In genomic region chr2:91256256-91257125, GRCm38 (mm10) we compare ENCODE assay signal across 8 mouse cellular contexts. TPM values are rescaled to one million over a fixed set of nuclear protein-coding genes. Genes with fewer than 3 reads are reported as not detected.
DNase-seq lines count a peak whose midpoint lies in the region; ATAC-seq and TF ChIP-seq lines count a peak whose summit lies in the region.

No protein-coding gene starts in this region.

- peaks cover 3% of the 10 kb centered on the region; the same call in 1 of the 2 replicates for H3K27me3 ChIP-seq in heart, embryonic 15.5 days

- peak overlapping the region; percentile 69 for H3K4me3 ChIP-seq in embryonic fibroblast, embryonic 13.5 days (ENCODE audit: insufficient read depth, low read length)
- H3K4me3 ChIP-seq in heart, embryonic 15.5 days, result peak overlapping the region; percentile 84

- WGBS in heart, embryonic 15.5 days, result under 1% methylated on average over 52 of the region's 52 CpGs

- 0 out of 2 replicates have a peak, but pooled peaks have one; percentile 36 for TF ChIP-seq POLR2A in embryonic fibroblast, embryonic 13.5 days (IDR thresholded peaks at IDR 0.05; ENCODE audit: low read depth, low read length)

- peak overlapping the region; percentile 69 for H3K9ac ChIP-seq in heart, embryonic 15.5 days

- peak; percentile 46 for DNase-seq in ES-CJ7 (ENCODE audit: low read depth, low spot score)
- DNase-seq in adrenal gland, postnatal 25 days, result peak; percentile 81
- peak; percentile 81 for DNase-seq in kidney, postnatal 10 days
- peak; percentile 65 for DNase-seq in lung, postnatal 36 days
- peak; percentile 42 for DNase-seq in right cerebral cortex, postnatal 4 days
- no peak for DNase-seq in spleen, postnatal 4 days (ENCODE audit: low spot score in 2 of 2)

- peaks cover 10% of the 10 kb centered on the region; the same call in 1 of the 2 replicates for H3K36me3 ChIP-seq in heart, embryonic 15.5 days

- peak overlapping the region; percentile 93 for H3K4me2 ChIP-seq in heart, embryonic 15.5 days

- H3K9me3 ChIP-seq in heart, embryonic 15.5 days (replicated peaks), result no peaks in the 10 kb centered on the region

- TF ChIP-seq CTCF in embryonic fibroblast, embryonic 13.5 days (IDR thresholded peaks at IDR 0.05; ENCODE audit: borderline replicate concordance, insufficient read depth, low read length), result no peak

- ATAC-seq in heart, embryonic 15.5 days (replicated peaks; ENCODE audit: insufficient number of reproducible peaks, insufficient read depth, low FRiP score, low read depth), result peak; percentile 77

- no peaks in the 10 kb centered on the region; the same call in 1 of the 2 replicates for H3K4me1 ChIP-seq in embryonic fibroblast, embryonic 13.5 days (ENCODE audit: control insufficient read depth, insufficient read depth, low read length)
- H3K4me1 ChIP-seq in heart, embryonic 15.5 days (replicated peaks), result peaks cover 50% of the 10 kb centered on the region

- no peak overlapping the region for H3K27ac ChIP-seq in embryonic fibroblast, embryonic 13.5 days (ENCODE audit: insufficient read depth, low read length)
- H3K27ac ChIP-seq in heart, embryonic 15.5 days, result peak overlapping the region; percentile 81

RNA-seq across cellular contexts. Expression of gene Pacsin3, which starts 0.7 kb away (rescaled TPM):
- total RNA-seq in adrenal gland, postnatal 25 days (2021), result 134 and 152 TPM in 2 replicates
- polyA plus RNA-seq in embryonic fibroblast, embryonic 13.5 days (2011; ENCODE audit: insufficient read length, low read depth, missing spikeins), result 22.0 and 25.5 TPM in 2 replicates
- polyA plus RNA-seq in heart, embryonic 15.5 days (2015; fragmentation: Nextera tagmentation; extraction: Ambion mirVana), result 47.6 and 52.8 TPM in 2 replicates

RNA-seq across cellular contexts. Expression of gene Arfgap2, which starts 8.3 kb away (rescaled TPM):
- total RNA-seq in adrenal gland, postnatal 25 days (2021), result 107 and 108 TPM in 2 replicates
- polyA plus RNA-seq in embryonic fibroblast, embryonic 13.5 days (2011; ENCODE audit: insufficient read length, low read depth, missing spikeins), result 50.4 and 67.0 TPM in 2 replicates
- 54.8 and 69.1 TPM in 2 replicates for polyA plus RNA-seq in heart, embryonic 15.5 days (2015; fragmentation: Nextera tagmentation; extraction: Ambion mirVana)

RNA-seq across cellular contexts. Expression of gene Ddb2, which starts 19.7 kb away (rescaled TPM):
- total RNA-seq in adrenal gland, postnatal 25 days (2021), result 10.4 and 13.2 TPM in 2 replicates
- polyA plus RNA-seq in embryonic fibroblast, embryonic 13.5 days (2011; ENCODE audit: insufficient read length, low read depth, missing spikeins), result 5.6 and 8.4 TPM in 2 replicates
- 8.4 and 11.3 TPM in 2 replicates for polyA plus RNA-seq in heart, embryonic 15.5 days (2015; fragmentation: Nextera tagmentation; extraction: Ambion mirVana)

RNA-seq across cellular contexts. Expression of gene Acp2, which starts 53.8 kb away (rescaled TPM):
- total RNA-seq in adrenal gland, postnatal 25 days (2021), result 34.0 and 41.8 TPM in 2 replicates
- 51.2 and 54.9 TPM in 2 replicates for polyA plus RNA-seq in embryonic fibroblast, embryonic 13.5 days (2011; ENCODE audit: insufficient read length, low read depth, missing spikeins)
- polyA plus RNA-seq in heart, embryonic 15.5 days (2015; fragmentation: Nextera tagmentation; extraction: Ambion mirVana), result 15.2 and 17.1 TPM in 2 replicates

RNA-seq across cellular contexts. Expression of gene Nr1h3, which starts 53.9 kb away (rescaled TPM):
- total RNA-seq in adrenal gland, postnatal 25 days (2021), result 16.7 and 22.7 TPM in 2 replicates
- polyA plus RNA-seq in embryonic fibroblast, embryonic 13.5 days (2011; ENCODE audit: insufficient read length, low read depth, missing spikeins), result 1.5 and 1.6 TPM in 2 replicates
- polyA plus RNA-seq in heart, embryonic 15.5 days (2015; fragmentation: Nextera tagmentation; extraction: Ambion mirVana), result 3.5 and 4.1 TPM in 2 replicates

Comparison
In these comparisons a context has a peak if more than half of its experiments do, and no peak if none do; other contexts are left out.
1. DNase-seq: peak in ES-CJ7 (single experiment), adrenal gland, postnatal 25 days (single experiment), kidney, postnatal 10 days (single experiment), lung, postnatal 36 days (single experiment) and right cerebral cortex, postnatal 4 days (single experiment); none in spleen, postnatal 4 days (0 of 2).